Mouse (Mus musculus): ENCODE results near the gene Srsf4. TPM values are rescaled to one million over a fixed set of nuclear protein-coding genes. Genes with fewer than 3 reads are reported as not detected.

The Srsf4 gene
- polyA plus RNA-seq, 1 experiment from 2014 or later: 96.1 TPM

GRCm38 (mm10) chr4:131920141-131920594 lies 46.8 kb downstream of the Srsf4 start:
- peak overlapping the region; percentile 76 for H3K4me3 ChIP-seq
- no peaks in the 10 kb centered on the region for H3K9me3 ChIP-seq
- peak overlapping the region; percentile 96 for H3K27ac ChIP-seq
- peaks cover 23% of the 10 kb centered on the region for H3K36me3 ChIP-seq
- H3K4me1 ChIP-seq: peaks cover 93% of the 10 kb centered on the region
- H3K27me3 ChIP-seq (ENCODE audit: insufficient read depth, poor library complexity, severe bottlenecking): peaks cover 65% of the 10 kb centered on the region
- DNase-seq (ENCODE audit: low spot score): no peak
- under 1% methylated on average over 43 of the region's 51 CpGs for WGBS

- H3K27me3 ChIP-seq (ENCODE audit: insufficient read depth, poor library complexity, severe bottlenecking): peaks cover 59% of the 10 kb centered on the region
- under 1% methylated on average over 70 of the region's 76 CpGs for WGBS
Observed at GRCm38 (mm10) chr4:131920595-131921351, 47.4 kb downstream of the Srsf4 start.

GRCm38 (mm10) chr4:131921461-131922346 lies 48.3 kb downstream of the Srsf4 start, which contains the start of gene Tmem200b:
TSS of gene Tmem200b (plus strand) at chr4:131921771.
- DNase-seq (ENCODE audit: low spot score): no peak
- peak within 1 kb of the TSS; percentile 96 for H3K27ac ChIP-seq
- H3K27me3 ChIP-seq (ENCODE audit: insufficient read depth, poor library complexity, severe bottlenecking): peaks cover 53% of the 10 kb centered on the region
- H3K36me3 ChIP-seq: peaks cover 37% of the 10 kb centered on the region
- peaks cover 93% of the 10 kb centered on the region for H3K4me1 ChIP-seq
- 2% methylated on average over 130 of the region's 130 CpGs for WGBS
- H3K9me3 ChIP-seq: no peaks in the 10 kb centered on the region
- peak within 1 kb of the TSS; percentile 76 for H3K4me3 ChIP-seq

More at GRCm38 (mm10) chr4:131920595-131921351, 47.4 kb downstream of the Srsf4 start:
- H3K4me3 ChIP-seq: peak overlapping the region; percentile 76
- peak overlapping the region; percentile 96 for H3K27ac ChIP-seq
- peaks cover 93% of the 10 kb centered on the region for H3K4me1 ChIP-seq
- no peaks in the 10 kb centered on the region for H3K9me3 ChIP-seq
- DNase-seq (ENCODE audit: low spot score): peak; percentile 82
- peaks cover 28% of the 10 kb centered on the region for H3K36me3 ChIP-seq

- Histone ChIP-seq H3K27ac (peak overlapping the region; percentile 96), H3K9me3 (no peaks in the 10 kb centered on the region), H3K27me3 (ENCODE audit: insufficient read depth, poor library complexity, severe bottlenecking) (peaks cover 46% of the 10 kb centered on the region)
Observed at GRCm38 (mm10) chr4:131922404-131922803, 49.0 kb downstream of the Srsf4 start.

GRCm38 (mm10) chr4:131924096-131924810 lies 50.8 kb downstream of the Srsf4 start:
- Histone ChIP-seq H3K27me3 (ENCODE audit: insufficient read depth, poor library complexity, severe bottlenecking) (peaks cover 43% of the 10 kb centered on the region), H3K36me3 (peaks cover 53% of the 10 kb centered on the region), H3K4me1 (peaks cover 88% of the 10 kb centered on the region), H3K27ac (no peak overlapping the region), H3K9me3 (no peaks in the 10 kb centered on the region), H3K4me3 (no peak overlapping the region)
- WGBS: 75% methylated on average over 6 of the region's 6 CpGs
- DNase-seq (ENCODE audit: low spot score): no peak

More at GRCm38 (mm10) chr4:131922404-131922803, 49.0 kb downstream of the Srsf4 start:
- Histone ChIP-seq H3K4me3 (peak overlapping the region; percentile 76), H3K4me1 (peaks cover 93% of the 10 kb centered on the region), H3K36me3 (peaks cover 37% of the 10 kb centered on the region)
- no peak for DNase-seq (ENCODE audit: low spot score)
- 54% methylated on average over 15 of the region's 15 CpGs for WGBS

GRCm38 (mm10) chr4:131929146-131929545 lies 55.7 kb downstream of the Srsf4 start:
- peaks cover 43% of the 10 kb centered on the region for H3K4me1 ChIP-seq
- H3K36me3 ChIP-seq: peaks cover 81% of the 10 kb centered on the region
- WGBS: 80% methylated on average over 6 of the region's 6 CpGs
- no peak overlapping the region for H3K4me3 ChIP-seq
- DNase-seq (ENCODE audit: low spot score): no peak
- no peak overlapping the region for H3K27ac ChIP-seq
- no peaks in the 10 kb centered on the region for H3K9me3 ChIP-seq
- no peaks in the 10 kb centered on the region for H3K27me3 ChIP-seq (ENCODE audit: insufficient read depth, poor library complexity, severe bottlenecking)

- Histone ChIP-seq H3K36me3 (peaks cover 31% of the 10 kb centered on the region), H3K27me3 (ENCODE audit: insufficient read depth, poor library complexity, severe bottlenecking) (no peaks in the 10 kb centered on the region), H3K9me3 (no peaks in the 10 kb centered on the region), H3K27ac (no peak overlapping the region), H3K4me3 (no peak overlapping the region), H3K4me1 (no peaks in the 10 kb centered on the region)
- DNase-seq (ENCODE audit: low spot score): no peak
- WGBS: 83% methylated on average over 2 of the region's 2 CpGs
Observed at GRCm38 (mm10) chr4:131939459-131939858, 66.0 kb downstream of the Srsf4 start.

- no peak overlapping the region for H3K4me3 ChIP-seq
- 96% methylated on average over 4 of the region's 4 CpGs for WGBS
- H3K27me3 ChIP-seq (ENCODE audit: insufficient read depth, poor library complexity, severe bottlenecking): no peaks in the 10 kb centered on the region
- H3K36me3 ChIP-seq: peaks cover 17% of the 10 kb centered on the region
- H3K4me1 ChIP-seq: no peaks in the 10 kb centered on the region
- H3K27ac ChIP-seq: no peak overlapping the region
- no peaks in the 10 kb centered on the region for H3K9me3 ChIP-seq
- no peak for DNase-seq (ENCODE audit: low spot score)
Observed at GRCm38 (mm10) chr4:131940846-131941245, 67.4 kb downstream of the Srsf4 start.

GRCm38 (mm10) chr4:131947848-131948247 lies 74.4 kb downstream of the Srsf4 start:
- H3K4me3 ChIP-seq: no peak overlapping the region
- H3K4me1 ChIP-seq: peaks cover 13% of the 10 kb centered on the region; the same call in 1 of the 2 replicates
- no peaks in the 10 kb centered on the region for H3K9me3 ChIP-seq
- no peak overlapping the region for H3K27ac ChIP-seq
- 94% methylated on average over 11 of the region's 11 CpGs for WGBS
- H3K27me3 ChIP-seq (ENCODE audit: insufficient read depth, poor library complexity, severe bottlenecking): no peaks in the 10 kb centered on the region
- no peak for DNase-seq (ENCODE audit: low spot score)
- H3K36me3 ChIP-seq: peaks cover 16% of the 10 kb centered on the region; the same call in 1 of the 2 replicates

GRCm38 (mm10) chr4:131949903-131950302 lies 76.5 kb downstream of the Srsf4 start:
- Histone ChIP-seq H3K27me3 (ENCODE audit: insufficient read depth, poor library complexity, severe bottlenecking) (no peaks in the 10 kb centered on the region), H3K27ac (peak overlapping the region; percentile 42; the same call in 1 of the 2 replicates), H3K36me3 (peaks cover 30% of the 10 kb centered on the region), H3K9me3 (no peaks in the 10 kb centered on the region), H3K4me3 (no peak overlapping the region), H3K4me1 (peaks cover 13% of the 10 kb centered on the region; the same call in 1 of the 2 replicates)
- WGBS: 57% methylated on average over 5 of the region's 5 CpGs
- no peak for DNase-seq (ENCODE audit: low spot score)

- H3K36me3 ChIP-seq: peaks cover 38% of the 10 kb centered on the region
Observed at GRCm38 (mm10) chr4:131950657-131951056, 77.2 kb downstream of the Srsf4 start.

More at GRCm38 (mm10) chr4:131950657-131951056, 77.2 kb downstream of the Srsf4 start:
- H3K27ac ChIP-seq: no peak overlapping the region
- 67% methylated on average over 8 of the region's 8 CpGs for whole genome bisulfite sequencing
- no peak overlapping the region for H3K4me3 ChIP-seq
- no peak for DNase-seq (ENCODE audit: low spot score)
- no peaks in the 10 kb centered on the region for H3K9me3 ChIP-seq
- H3K27me3 ChIP-seq (ENCODE audit: insufficient read depth, poor library complexity, severe bottlenecking): no peaks in the 10 kb centered on the region
- peaks cover 13% of the 10 kb centered on the region; the same call in 1 of the 2 replicates for H3K4me1 ChIP-seq

Measured in heart, embryonic 10.5 days (tissue).